ENCODE assay signal across 10 mouse cellular contexts in the genomic region with DNA sequence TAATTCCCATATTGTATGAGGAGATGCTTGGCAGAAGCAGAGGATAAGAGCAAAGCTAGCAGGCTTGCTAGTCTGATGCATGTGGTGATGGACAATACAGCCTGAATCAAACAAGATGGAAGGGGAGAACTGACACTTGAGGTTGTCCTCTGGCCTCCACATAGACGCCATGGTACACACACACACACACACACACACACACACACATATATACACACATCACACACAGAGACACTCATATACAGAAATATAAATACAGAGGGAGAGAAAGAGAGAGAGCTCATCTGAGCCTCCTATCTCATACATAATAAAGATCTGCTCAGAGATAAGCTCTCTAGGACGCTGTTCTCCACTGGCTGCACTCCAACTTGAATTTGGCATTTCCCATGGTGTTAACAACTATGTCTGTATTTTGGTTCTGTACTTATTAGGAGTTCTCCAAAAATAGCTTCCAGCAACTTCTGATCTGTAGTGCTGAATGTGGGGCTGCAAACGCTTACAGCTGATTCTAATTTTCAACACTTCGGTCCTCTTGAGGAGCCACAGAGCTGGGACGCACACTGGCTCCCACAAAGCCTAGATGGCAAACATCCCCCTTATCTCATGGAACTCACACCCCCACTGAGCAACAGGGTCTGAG.
A peak's percentile ranks its signal among the peaks of the same experiment; 100 is the strongest.
DNase-seq lines count a peak whose midpoint lies in the region; ATAC-seq lines count a peak whose summit lies in the region.
"Had no signal": no experiment of that assay in that cellular context is flagged by ENCODE, and none has a peak within 500 bp of the region (broad histone marks: within the 10 kb centered on the region; RNA-seq: fewer than 3 reads in every experiment).

No protein-coding gene starts in this region.

- WGBS in heart, embryonic 15.5 days, result 22% methylated on average over 5 of the region's 5 CpGs

- H3K4me3 ChIP-seq in heart, embryonic 15.5 days, result no peak overlapping the region

- intact Hi-C loops in heart, postnatal 36 days (cut with DNase I), result no loop called here
- intact Hi-C loops in left cerebral cortex, postnatal 10 days (cut with DNase I), result no loop called here

- no peaks in the 10 kb centered on the region for H3K9me3 ChIP-seq in heart, embryonic 15.5 days (replicated peaks)
- H3K9me3 ChIP-seq: G1E had no signal

- H3K4me1 ChIP-seq in heart, embryonic 15.5 days (replicated peaks), result peaks cover 16% of the 10 kb centered on the region

- H3K27me3 ChIP-seq in heart, embryonic 15.5 days, result no peaks in the 10 kb centered on the region

- peak; percentile 85 for ATAC-seq in heart, embryonic 15.5 days (replicated peaks; ENCODE audit: insufficient number of reproducible peaks, insufficient read depth, low FRiP score, low read depth)
- ATAC-seq: midbrain, embryonic 16.5 days had no signal

- no peak overlapping the region for H3K9ac ChIP-seq in heart, embryonic 15.5 days

- no peaks in the 10 kb centered on the region for H3K36me3 ChIP-seq in heart, embryonic 15.5 days
- H3K36me3 ChIP-seq: G1E had no signal

- no peak overlapping the region for H3K4me2 ChIP-seq in heart, embryonic 15.5 days

- peak overlapping the region; percentile 77 for H3K27ac ChIP-seq in heart, embryonic 15.5 days

- no peak for DNase-seq in heart, postnatal 36 days
- DNase-seq in NIH3T3 (ENCODE audit: low read depth), result peak; percentile 74
- peak; percentile 27 to 37 for DNase-seq in frontal cortex, postnatal 10 days (ENCODE audit: low spot score in 2 of 2)
- peak; percentile 55 to 74 for DNase-seq in left cerebral cortex, postnatal 10 days (ENCODE audit: extremely low spot score in 1 of 2, low spot score in 2 of 2)
- DNase-seq in ovary, postnatal 36 days (ENCODE audit: low spot score), result no peak
- DNase-seq in gastrocnemius, postnatal 25 days, result no peak
- DNase-seq: retina, postnatal 1 day had no signal

Comparison
In these comparisons a context has a peak if more than half of its experiments do, and no peak if none do; other contexts are left out.
1. DNase-seq: peak in NIH3T3 (single experiment), frontal cortex, postnatal 10 days (2 of 2) and left cerebral cortex, postnatal 10 days (2 of 2); none in heart, postnatal 36 days (0 of 2), ovary, postnatal 36 days (single experiment) and gastrocnemius, postnatal 25 days (single experiment).